Mouse (Mus musculus): ENCODE data around the gene Slc36a2.
A peak's percentile ranks its signal among the peaks of the same experiment; 100 is the strongest.

Slc36a2 gene

DNA sequence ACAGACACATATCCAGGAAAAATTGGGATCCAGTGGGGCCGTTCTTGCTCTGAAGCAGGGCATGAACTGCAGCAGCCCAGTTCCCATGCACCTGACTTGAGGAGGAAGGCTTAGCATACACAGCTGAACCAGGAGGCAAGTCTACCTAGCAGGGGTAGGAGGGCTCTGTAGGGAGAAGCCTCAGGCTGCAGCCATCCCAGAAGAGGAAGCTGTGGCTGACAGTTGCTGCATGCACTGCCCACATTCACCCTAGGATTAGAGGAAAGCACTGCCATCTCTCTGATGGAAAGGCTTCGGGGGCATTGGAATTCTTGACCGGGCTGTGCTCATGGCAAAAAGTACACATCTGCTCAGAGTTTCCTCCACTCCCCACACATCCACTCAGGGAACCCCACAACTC is 5.0 kb downstream of the Slc36a2 start:
- no peak for DNase-seq

GRCm38 (mm10) chr11:55178830-55179229 is 6.0 kb downstream of the Slc36a2 start:
- no peak for DNase-seq

DNA sequence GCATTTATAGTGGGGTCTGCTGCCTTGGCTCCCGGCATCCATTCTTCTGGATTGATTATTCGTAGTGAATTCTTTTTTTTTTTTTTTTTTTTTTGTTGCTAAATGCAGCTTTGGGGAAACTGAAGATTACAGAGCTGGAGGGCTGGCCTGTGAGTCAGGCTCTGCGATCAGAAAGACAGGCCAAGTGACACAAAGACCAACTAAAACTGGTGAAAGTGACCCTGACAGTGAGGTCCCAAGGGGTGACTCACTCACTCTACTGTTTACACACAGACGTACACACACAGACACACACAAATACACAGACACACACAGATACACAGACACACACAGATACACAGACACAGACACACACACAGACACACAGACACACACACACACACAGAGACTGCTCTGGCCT is 14.4 kb downstream of the Slc36a2 start:
- DNase-seq: no peak

DNA sequence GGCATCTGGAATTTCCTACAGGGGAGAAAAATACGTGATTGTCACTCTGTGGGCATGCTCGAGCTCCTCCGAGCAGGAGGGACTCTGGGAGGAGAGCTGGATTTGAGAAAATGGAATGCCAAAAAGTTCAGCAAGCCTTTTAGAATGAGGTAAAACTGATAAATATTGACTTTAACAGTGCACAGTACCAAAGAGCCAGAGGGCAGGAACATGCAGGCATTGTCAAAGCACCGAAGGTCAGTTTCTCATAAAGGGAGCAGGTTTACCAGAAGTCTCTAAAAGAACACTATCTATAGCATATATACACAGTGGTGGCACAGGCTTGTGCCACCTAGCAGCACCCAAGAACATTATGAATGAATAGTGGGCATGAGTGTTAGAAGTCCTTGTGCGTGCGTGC is 16.0 kb downstream of the Slc36a2 start:
- DNase-seq: no peak

DNA sequence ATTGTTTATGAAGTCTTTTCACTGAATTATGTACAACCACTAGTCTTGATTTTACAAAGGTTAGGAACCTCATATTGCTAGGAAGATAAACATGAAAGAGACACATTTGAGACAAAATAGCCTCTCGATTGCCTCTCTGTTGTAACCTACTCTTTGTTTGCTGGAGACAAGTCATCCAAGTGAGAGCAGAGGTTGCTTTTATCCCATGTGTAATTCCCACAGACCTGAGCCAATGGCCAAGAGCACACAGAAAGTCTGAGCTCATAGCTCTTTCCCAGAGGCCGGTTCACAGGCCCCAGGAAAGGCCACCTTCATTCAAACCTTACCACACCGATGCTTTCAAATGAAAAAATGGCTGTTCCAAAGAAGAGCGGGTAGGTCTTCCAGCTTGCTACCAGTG is 16.4 kb downstream of the Slc36a2 start:
- no peak for DNase-seq

DNA sequence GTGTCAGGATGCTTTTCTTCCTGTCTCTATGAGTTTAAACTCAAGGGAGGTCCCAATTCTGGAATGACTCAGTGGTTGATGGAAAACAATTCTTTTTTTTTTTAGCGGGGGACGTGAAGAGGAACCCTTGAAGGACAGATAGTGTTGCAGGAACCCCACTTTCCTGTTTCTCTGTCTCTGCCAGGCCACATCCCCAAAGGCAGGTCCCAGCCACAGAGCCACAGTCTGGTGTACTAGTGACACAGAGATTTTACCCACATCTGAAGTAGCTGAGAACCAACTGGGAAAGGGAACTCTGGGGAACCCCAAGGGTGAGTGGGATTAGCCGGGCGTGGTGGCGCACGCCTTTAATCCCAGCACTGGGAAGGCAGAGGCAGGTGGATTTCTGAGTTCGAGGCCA is 19.1 kb downstream of the Slc36a2 start:
- no peak for DNase-seq

- DNase-seq: no peak
Measured at GRCm38 (mm10) chr11:55164723-55165122, 20.2 kb downstream of the Slc36a2 start.

DNA sequence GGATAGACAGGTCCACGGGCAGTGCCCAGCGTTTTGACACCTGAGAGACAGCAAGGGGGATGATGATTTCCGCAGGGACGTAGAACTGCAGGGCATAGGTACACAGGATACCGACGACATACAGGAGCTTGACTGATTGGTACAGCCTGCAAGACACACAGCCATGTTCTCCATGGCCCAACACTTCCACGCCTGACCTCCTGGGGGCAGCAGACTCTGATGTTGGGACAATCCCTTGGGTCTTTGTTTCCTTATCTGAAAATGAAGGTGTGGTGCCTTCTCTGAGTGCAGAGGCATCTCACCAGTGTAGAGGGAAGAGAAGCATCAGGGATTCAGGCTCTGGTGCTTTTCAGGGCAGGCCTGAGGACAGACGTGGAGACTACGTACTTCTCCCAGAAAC is 22.2 kb downstream of the Slc36a2 start:
- DNase-seq: no peak

- DNase-seq: peak; percentile 63
Measured at GRCm38 (mm10) chr11:55158785-55159359, 26.0 kb downstream of the Slc36a2 start.

GRCm38 (mm10) chr11:55155070-55155421 is 29.8 kb downstream of the Slc36a2 start:
- DNase-seq: no peak

GRCm38 (mm10) chr11:55154398-55155069 is 30.3 kb downstream of the Slc36a2 start:
- DNase-seq: no peak

DNA sequence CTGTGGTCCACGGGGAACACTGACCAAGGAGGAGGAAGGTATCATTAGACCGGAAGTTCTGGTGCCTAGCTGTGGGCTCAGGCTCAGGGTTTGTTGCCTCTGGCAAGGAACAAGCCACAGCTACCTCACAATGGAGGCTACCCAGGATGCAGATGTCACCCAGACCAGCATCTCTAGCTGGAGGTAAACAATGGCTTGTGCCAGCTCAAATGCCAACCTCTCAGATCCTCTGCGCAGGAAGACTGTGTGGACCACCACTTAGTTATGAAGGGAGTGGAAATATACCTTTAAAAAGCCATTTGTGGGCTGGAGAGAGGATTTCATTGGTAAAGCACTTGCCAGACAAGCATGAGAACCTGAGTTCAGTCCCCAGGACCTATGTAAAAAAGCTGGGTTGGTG is 33.3 kb downstream of the Slc36a2 start, which contains the start of gene Slc36a3:
Gene Slc36a3, minus strand, starts transcription at position 101 of the 400 bp plus-strand sequence.
- DNase-seq: no peak

GRCm38 (mm10) chr11:55148461-55148860 is 36.4 kb downstream of the Slc36a2 start:
- no peak for DNase-seq

- DNase-seq: no peak
Measured at GRCm38 (mm10) chr11:55147423-55147822, 37.5 kb downstream of the Slc36a2 start.

DNA sequence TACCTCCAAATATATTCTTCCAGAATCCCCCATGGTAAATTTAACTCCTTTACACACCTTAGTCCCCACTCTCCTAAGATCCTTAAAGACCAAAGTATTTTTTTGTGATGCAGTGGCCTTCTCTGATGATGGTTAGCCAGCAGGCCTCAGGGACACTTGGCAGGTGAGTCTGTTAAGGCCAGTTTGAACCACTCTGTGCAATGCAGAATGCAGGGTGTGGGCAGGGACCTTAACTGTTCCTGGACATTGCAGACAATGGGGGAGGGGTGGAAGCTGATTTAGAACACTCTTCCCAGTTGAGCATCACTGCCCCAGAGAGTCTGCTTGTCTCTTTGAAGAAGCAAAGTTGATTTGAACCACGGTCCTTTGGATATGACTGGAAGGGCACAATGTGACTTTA is 38.0 kb downstream of the Slc36a2 start:
- no peak for DNase-seq

- no peak for DNase-seq
Measured at GRCm38 (mm10) chr11:55144011-55144410, 40.9 kb downstream of the Slc36a2 start.

DNA sequence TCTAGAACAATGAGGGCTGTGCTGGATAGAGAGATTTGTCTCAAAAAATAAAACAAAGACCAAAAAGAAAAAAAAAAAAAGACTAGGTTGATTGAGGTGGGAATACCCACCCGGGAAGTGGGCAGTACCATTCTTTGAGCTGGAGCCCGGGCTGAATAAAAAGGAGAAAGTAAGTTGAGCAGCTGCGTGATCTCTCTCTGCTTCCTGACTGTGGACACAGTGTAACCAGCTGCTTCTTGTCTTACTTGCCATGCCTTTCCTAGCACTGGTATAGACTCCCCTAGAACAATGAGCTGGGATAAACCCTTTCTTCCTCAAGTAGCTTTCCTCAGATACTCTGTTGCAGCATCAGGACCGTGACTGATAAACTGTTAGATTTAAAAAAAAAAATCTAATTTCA is 43.4 kb downstream of the Slc36a2 start:
- DNase-seq: no peak

DNA sequence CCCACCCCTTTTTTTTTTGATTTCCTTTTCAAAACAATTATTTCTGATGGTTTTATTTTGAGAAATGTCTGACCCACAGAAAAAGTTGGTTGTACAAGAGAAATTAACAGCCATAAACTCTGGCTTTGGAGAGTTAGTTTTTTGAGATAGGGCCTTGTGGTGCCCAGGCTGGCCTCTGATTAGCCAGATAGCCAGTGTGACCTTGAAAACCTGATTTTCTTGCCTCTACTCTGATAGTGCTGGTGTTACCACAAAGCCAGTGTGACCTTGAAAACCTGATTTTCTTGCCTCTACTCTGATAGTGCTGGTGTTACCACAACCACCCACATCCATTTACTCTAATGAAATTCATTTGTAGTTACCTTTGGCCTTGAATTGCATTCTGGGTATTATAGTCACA is 47.2 kb downstream of the Slc36a2 start:
- no peak for DNase-seq

DNA sequence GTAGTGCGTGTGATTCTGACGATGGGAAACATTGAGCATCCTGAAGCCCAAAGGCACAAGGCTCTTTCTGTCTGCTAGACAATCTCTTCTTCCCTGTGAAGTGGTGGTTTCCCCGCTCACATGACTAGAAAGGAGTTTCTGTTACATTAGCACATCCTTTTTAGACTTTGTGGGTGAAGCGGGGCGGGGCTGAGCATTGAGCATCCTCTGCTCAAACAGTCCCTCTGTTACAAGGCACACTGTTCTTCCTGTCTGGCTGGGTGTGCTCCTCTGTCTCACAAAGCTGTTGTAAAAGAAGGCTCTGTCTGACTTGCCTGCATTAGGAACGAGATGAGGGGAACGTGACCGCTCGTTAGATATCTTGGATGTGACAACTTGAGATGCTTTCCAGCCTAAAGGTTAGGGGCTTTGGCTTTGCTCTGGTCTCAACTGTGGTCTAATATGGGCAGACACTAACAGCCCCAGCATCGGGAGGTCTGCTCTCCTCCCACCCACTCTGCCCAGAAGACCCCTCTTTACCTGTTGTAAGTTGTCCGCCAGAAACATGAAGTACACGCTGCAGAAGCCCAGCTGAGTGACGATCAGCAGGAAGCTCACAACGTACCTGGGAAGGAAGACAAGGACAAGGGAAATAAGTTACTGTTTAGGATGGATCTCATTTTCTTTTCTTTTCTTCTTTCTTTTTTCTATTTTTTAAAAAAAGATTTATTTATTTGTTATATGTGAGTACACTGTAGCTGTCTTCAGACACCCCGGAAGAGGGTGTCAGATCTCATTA is 47.9 kb downstream of the Slc36a2 start:
- no peak for DNase-seq

DNA sequence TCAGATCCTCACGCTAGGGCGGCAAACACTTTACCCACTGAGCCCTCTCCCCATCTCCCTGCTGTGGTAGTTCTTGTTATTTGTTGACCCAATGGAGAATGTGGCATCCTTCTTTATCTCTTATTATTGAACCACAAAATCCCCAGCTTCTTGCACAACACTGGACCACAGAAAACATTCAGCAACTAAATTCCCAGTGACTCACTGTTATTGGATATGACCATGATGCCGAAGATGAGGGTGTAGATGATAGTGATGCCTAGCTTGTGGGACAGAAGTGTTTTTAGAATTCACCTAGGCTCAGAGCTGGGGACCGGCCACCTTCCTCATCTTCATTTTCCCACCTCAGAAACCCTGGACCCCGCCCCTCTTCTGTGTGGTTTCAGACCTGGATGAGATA is 50.0 kb downstream of the Slc36a2 start:
- no peak for DNase-seq

DNA sequence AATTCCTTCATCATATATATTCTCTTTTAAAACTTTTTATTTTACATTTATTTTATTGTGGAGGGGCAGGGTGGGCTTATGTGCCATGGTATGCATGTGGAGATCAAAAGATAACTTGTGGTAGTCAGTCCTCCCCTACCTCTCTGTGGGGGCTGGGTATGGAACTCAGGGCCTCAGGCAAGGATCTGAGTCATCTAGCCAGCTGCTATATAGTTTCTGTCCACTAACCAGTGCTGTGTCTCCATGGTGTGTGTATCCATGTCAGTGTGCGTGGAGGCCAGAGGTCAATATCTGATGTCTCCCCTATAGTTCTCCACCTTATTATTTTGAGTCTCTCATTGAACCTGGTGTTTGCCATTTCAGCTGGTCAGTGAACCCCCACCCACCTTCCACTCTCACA is 50.5 kb downstream of the Slc36a2 start:
- no peak for DNase-seq

GRCm38 (mm10) chr11:55133204-55133603 is 51.7 kb downstream of the Slc36a2 start:
- no peak for DNase-seq

- no peak for DNase-seq
Measured at GRCm38 (mm10) chr11:55131946-55132345, 52.9 kb downstream of the Slc36a2 start.

GRCm38 (mm10) chr11:55131077-55131742 is 53.7 kb downstream of the Slc36a2 start:
- DNase-seq: no peak
